In genomic region chr11:77321214-77321613, GRCm38 (mm10) we compare ENCODE assay signal across 24 mouse cellular contexts.
DNase-seq lines count a peak whose midpoint lies in the region; ATAC-seq and TF ChIP-seq lines count a peak whose summit lies in the region.
"Had no signal": no experiment of that assay in that cellular context is flagged by ENCODE, and none has a peak within 500 bp of the region (broad histone marks: within the 10 kb centered on the region; RNA-seq: fewer than 3 reads in every experiment).

No protein-coding gene starts in this region.

- no peak for TF ChIP-seq POLR2A in myocyte (IDR thresholded peaks at IDR 0.05; ENCODE audit: insufficient read length, low read depth)

- H3K36me3 ChIP-seq in lung, postnatal 0 days (ENCODE audit: insufficient read depth, low read length) = no peaks in the 10 kb centered on the region
- peaks cover 9% of the 10 kb centered on the region for H3K36me3 ChIP-seq in G1E (replicated peaks)
- no peaks in the 10 kb centered on the region for H3K36me3 ChIP-seq in myocyte (ENCODE audit: control insufficient read depth, insufficient read depth)
- H3K36me3 ChIP-seq: embryonic facial prominence, embryonic 12.5 days; embryonic facial prominence, embryonic 15.5 days; forebrain, embryonic 15.5 days; hindbrain, embryonic 15.5 days; intestine, embryonic 15.5 days had no signal

- no peaks in the 10 kb centered on the region for H3K79me2 ChIP-seq in myocyte (ENCODE audit: control insufficient read depth, insufficient read depth)

- 0 out of 2 replicates have a peak, but pooled peaks have one; percentile 19 for TF ChIP-seq EP300 in lung, postnatal 0 days (IDR thresholded peaks at IDR 0.05)

- peak; percentile 21 for DNase-seq in lung, postnatal 0 days (ENCODE audit: low spot score)
- DNase-seq in lung, postnatal 4 days = no peak
- DNase-seq in G1E (ENCODE audit: low spot score) = peak; percentile 7
- DNase-seq in brain, adult 2 months (ENCODE audit: low read depth, low spot score) = peak; percentile 17
- no peak for DNase-seq in T-cell, adult 2 months (ENCODE audit: low spot score)
- DNase-seq in layer of hippocampus, adult 8-10 months (ENCODE audit: low spot score in 2 of 2) = no peak
- no peak for DNase-seq in adrenal gland, adult 18-20 months (ENCODE audit: low spot score in 2 of 2)
- DNase-seq: adrenal gland, adult 2 months; adrenal gland, postnatal 14 days; cerebellum, adult 11-12 months; cerebellum, adult 8-10 months; cerebellum, postnatal 10 days; cerebellum, postnatal 36 days; gastrocnemius, postnatal 25 days; heart, adult 2 months; kidney, adult 11 months had no signal

- no peak overlapping the region for H3K9ac ChIP-seq in lung, postnatal 0 days (replicated peaks; ENCODE audit: low read depth)
- H3K9ac ChIP-seq: embryonic facial prominence, embryonic 12.5 days; embryonic facial prominence, embryonic 15.5 days; forebrain, embryonic 15.5 days; hindbrain, embryonic 12.5 days; hindbrain, embryonic 15.5 days; intestine, embryonic 15.5 days had no signal

- H3K4me2 ChIP-seq in lung, postnatal 0 days (replicated peaks; ENCODE audit: low read depth, low read length) = no peak overlapping the region
- H3K4me2 ChIP-seq in myocyte (ENCODE audit: low read depth) = peak overlapping the region; percentile 41
- H3K4me2 ChIP-seq: embryonic facial prominence, embryonic 12.5 days; embryonic facial prominence, embryonic 15.5 days; forebrain, embryonic 15.5 days; heart, embryonic 11.5 days; hindbrain, embryonic 12.5 days; hindbrain, embryonic 15.5 days; intestine, embryonic 15.5 days had no signal

- TF ChIP-seq CTCF in lung, postnatal 0 days (IDR thresholded peaks at IDR 0.05) = no peak
- TF ChIP-seq CTCF in G1E (IDR thresholded peaks at IDR 0.05; ENCODE audit: low read depth, low read length) = no peak

- ATAC-seq in lung, postnatal 0 days = peak; percentile 14; the same call in 1 of the 2 replicates
- ATAC-seq in G1E (ENCODE audit: extremely low read depth, insufficient number of reproducible peaks, low FRiP score, poor library complexity, severe bottlenecking) = 0 out of 2 replicates have a peak, but pooled peaks have one; percentile 22
- ATAC-seq: forebrain, embryonic 15.5 days; intestine, embryonic 15.5 days had no signal

- WGBS in lung, postnatal 0 days = 36% methylated on average over 1 of the region's 1 CpGs

- no peaks in the 10 kb centered on the region for H3K9me3 ChIP-seq in lung, postnatal 0 days (ENCODE audit: low read length)
- H3K9me3 ChIP-seq in G1E (replicated peaks) = no peaks in the 10 kb centered on the region
- H3K9me3 ChIP-seq: embryonic facial prominence, embryonic 12.5 days; embryonic facial prominence, embryonic 15.5 days; forebrain, embryonic 15.5 days; hindbrain, embryonic 12.5 days; hindbrain, embryonic 15.5 days; intestine, embryonic 15.5 days had no signal

- no peak overlapping the region for H3K27ac ChIP-seq in lung, postnatal 0 days (ENCODE audit: low read length)
- H3K27ac ChIP-seq: embryonic facial prominence, embryonic 12.5 days; embryonic facial prominence, embryonic 15.5 days; forebrain, embryonic 15.5 days; heart, adult 2 months; hindbrain, embryonic 12.5 days; hindbrain, embryonic 15.5 days; intestine, embryonic 15.5 days had no signal

- H3ac ChIP-seq in myocyte (ENCODE audit: control insufficient read depth, insufficient read length) = no peak overlapping the region

- no peak overlapping the region for H3K4me3 ChIP-seq in lung, postnatal 0 days (ENCODE audit: low read depth, low read length)
- H3K4me3 ChIP-seq in G1E (ENCODE audit: low read depth, low read length) (no peak overlapping the region), myocyte (no peak overlapping the region)
- H3K4me3 ChIP-seq: embryonic facial prominence, embryonic 12.5 days; embryonic facial prominence, embryonic 15.5 days; forebrain, embryonic 15.5 days; heart, adult 2 months; hindbrain, embryonic 12.5 days; hindbrain, embryonic 15.5 days; intestine, embryonic 15.5 days had no signal

- no peaks in the 10 kb centered on the region for H3K4me1 ChIP-seq in lung, postnatal 0 days (ENCODE audit: insufficient read depth, low read depth, low read length)
- peaks cover 9% of the 10 kb centered on the region for H3K4me1 ChIP-seq in G1E (ENCODE audit: insufficient read depth, low read depth, low read length)
- H3K4me1 ChIP-seq: embryonic facial prominence, embryonic 12.5 days; embryonic facial prominence, embryonic 15.5 days; forebrain, embryonic 15.5 days; hindbrain, embryonic 12.5 days had no signal

- no peaks in the 10 kb centered on the region for H3K27me3 ChIP-seq in lung, postnatal 0 days (replicated peaks; ENCODE audit: insufficient read depth, low read length)
- H3K27me3 ChIP-seq in G1E (ENCODE audit: insufficient read depth, low read length) (no peaks in the 10 kb centered on the region), myocyte (ENCODE audit: control insufficient read depth, insufficient read depth, insufficient read length) (no peaks in the 10 kb centered on the region)
- H3K27me3 ChIP-seq: embryonic facial prominence, embryonic 12.5 days; embryonic facial prominence, embryonic 15.5 days; forebrain, embryonic 15.5 days; hindbrain, embryonic 12.5 days; hindbrain, embryonic 15.5 days; intestine, embryonic 15.5 days had no signal

TF ChIP-seq in myocyte, 11 proteins besides CTCF, POLR2A, EP300 and RAD21:
- peak in 2 of 3 experiments; percentile 7 to 66 for TF ChIP-seq MYOG (IDR thresholded peaks at IDR 0.05; ENCODE audit: control insufficient read depth in 1 of 3, insufficient read depth in 1 of 3, insufficient read length in 2 of 3, low read depth in 2 of 3)
- no peak for TF ChIP-seq TCF12 (IDR thresholded peaks at IDR 0.05; ENCODE audit: insufficient read depth, poor library complexity, severe bottlenecking)
- TF ChIP-seq MYOD1 (IDR thresholded peaks at IDR 0.05; ENCODE audit: control insufficient read depth in 1 of 3, insufficient read length in 2 of 3, low read depth in 2 of 3) = peak in 2 of 3 experiments; percentile 33 to 61
TF ChIP-seq in myocyte: peak in this region for 2.

Comparison
In these comparisons a context has a peak if more than half of its experiments do, and no peak if none do; other contexts are left out.
1. DNase-seq: peak in lung, postnatal 0 days (single experiment), G1E (single experiment) and brain, adult 2 months (single experiment); none in lung, postnatal 4 days (0 of 2), T-cell, adult 2 months (single experiment), layer of hippocampus, adult 8-10 months (0 of 2) and adrenal gland, adult 18-20 months (0 of 2).